Mouse (Mus musculus): Measurements from ENCODE around the gene Gm42674. TPM values are rescaled to one million over a fixed set of nuclear protein-coding genes. Genes with fewer than 3 reads are reported as not detected.

The Gm42674 gene
- polyA plus RNA-seq (2016; fragmentation: Nextera tagmentation; extraction: Ambion mirVana), result not detected in 2 replicates

DNA sequence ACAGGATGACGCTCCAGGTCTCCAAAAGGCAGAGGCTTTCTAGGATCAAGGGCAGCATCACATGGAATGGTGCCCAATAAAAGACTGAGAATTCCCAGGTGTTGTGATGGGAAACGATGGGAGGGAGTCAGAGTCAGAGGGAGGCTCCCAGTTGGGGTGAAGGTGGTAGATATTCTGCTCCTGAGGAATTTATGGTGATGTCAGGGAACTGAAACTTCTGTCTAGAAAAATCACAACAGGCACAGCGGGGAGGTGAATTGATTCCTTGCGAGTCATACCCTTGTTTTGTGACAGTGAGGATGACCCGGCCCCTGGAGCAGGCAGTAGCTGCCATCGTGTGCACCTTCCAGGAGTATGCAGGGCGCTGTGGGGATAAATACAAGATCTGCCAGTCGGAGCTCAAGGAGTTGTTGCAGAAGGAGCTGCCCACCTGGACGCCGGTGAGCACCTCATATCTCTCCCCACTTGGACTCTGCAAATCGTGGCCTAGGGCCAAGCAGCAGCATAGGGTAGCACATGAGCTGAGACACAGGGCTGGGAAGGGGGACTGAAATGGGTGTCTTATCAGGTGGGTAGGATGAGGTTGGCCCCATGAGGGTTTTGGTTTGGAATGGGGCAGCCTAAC is at the start of gene Gm42674:
TSS of gene Gm42674 (plus strand) at position 419 of the 625 bp plus-strand sequence.
- Histone ChIP-seq H3K36me3 (no peaks in the 10 kb centered on the region), H3K27ac (no peak within 1 kb of the TSS; the same call in 1 of the 2 replicates), H3K27me3 (ENCODE audit: low read depth, poor library complexity, severe bottlenecking) (no peaks in the 10 kb centered on the region), H3K4me3 (no peak within 1 kb of the TSS), H3K4me1 (peaks cover 39% of the 10 kb centered on the region), H3K9me3 (replicated peaks) (no peaks in the 10 kb centered on the region)
- 89% methylated on average over 11 of the region's 11 CpGs for WGBS
- no peak for DNase-seq (ENCODE audit: low spot score)

DNA sequence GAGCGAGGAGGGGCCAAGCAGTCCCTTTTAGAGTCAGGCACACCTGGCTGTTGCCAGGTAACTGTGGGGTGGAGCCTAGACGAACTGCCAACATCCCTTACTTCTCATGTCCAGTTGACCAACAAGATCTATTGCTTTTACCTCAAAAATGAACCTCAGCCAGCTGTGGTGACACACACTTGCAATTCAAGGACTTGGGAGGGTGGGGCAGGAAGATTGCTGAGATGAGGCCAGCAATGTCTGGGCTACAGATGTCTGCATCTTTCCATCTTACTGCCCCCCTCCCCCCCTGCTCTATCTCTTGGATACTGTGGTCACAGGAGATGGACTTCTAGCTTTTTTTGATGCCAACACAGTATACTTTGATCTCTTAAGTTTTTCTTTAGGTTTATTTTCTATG is 49.5 kb upstream of the Gm42674 start:
- WGBS, result 89% methylated on average over 2 of the region's 2 CpGs
- DNase-seq (ENCODE audit: low spot score), result no peak
- Histone ChIP-seq H3K9me3 (replicated peaks) (no peaks in the 10 kb centered on the region), H3K27me3 (ENCODE audit: low read depth, poor library complexity, severe bottlenecking) (no peaks in the 10 kb centered on the region), H3K36me3 (no peaks in the 10 kb centered on the region), H3K4me3 (no peak overlapping the region), H3K27ac (no peak overlapping the region), H3K4me1 (peaks cover 18% of the 10 kb centered on the region)

GRCm38 (mm10) chr3:90555954-90556353 is 45.8 kb upstream of the Gm42674 start:
- Histone ChIP-seq H3K27ac (no peak overlapping the region), H3K4me1 (no peaks in the 10 kb centered on the region), H3K9me3 (replicated peaks) (no peaks in the 10 kb centered on the region), H3K27me3 (ENCODE audit: low read depth, poor library complexity, severe bottlenecking) (no peaks in the 10 kb centered on the region), H3K36me3 (no peaks in the 10 kb centered on the region), H3K4me3 (no peak overlapping the region)
- 79% methylated on average over 5 of the region's 5 CpGs for WGBS
- DNase-seq (ENCODE audit: low spot score), result no peak

GRCm38 (mm10) chr3:90560008-90560628 is 41.6 kb upstream of the Gm42674 start, which contains the start of gene S100a3:
S100a3 (plus strand) TSS chr3:90560578.
- WGBS, result 82% methylated on average over 6 of the region's 6 CpGs
- H3K9me3 ChIP-seq (replicated peaks), result no peaks in the 10 kb centered on the region
- DNase-seq (ENCODE audit: low spot score), result peak; percentile 18

DNA sequence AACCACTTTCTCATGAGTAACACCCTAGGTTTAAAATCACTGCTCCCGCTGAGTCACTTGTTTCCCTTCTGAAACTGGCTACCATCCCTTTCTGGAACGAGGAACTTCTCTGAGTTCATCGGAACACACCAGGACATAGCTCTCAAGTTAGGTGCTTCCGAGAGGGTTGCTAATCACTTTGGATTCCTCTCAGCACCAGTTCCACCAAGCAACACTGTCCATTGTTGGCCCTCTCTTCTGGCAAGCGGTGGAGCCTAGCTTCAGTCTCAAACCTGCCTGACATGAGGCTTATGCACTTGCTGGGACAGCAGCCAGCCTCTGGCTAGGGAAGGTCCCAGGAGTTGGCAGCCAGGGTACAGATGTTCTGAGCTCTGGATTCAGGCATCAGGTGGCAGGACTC is 27.0 kb upstream of the Gm42674 start:
- H3K4me1 ChIP-seq, result no peaks in the 10 kb centered on the region
- no peaks in the 10 kb centered on the region for H3K36me3 ChIP-seq
- 86% methylated on average over 5 of the region's 5 CpGs for WGBS
- H3K9me3 ChIP-seq (replicated peaks), result no peaks in the 10 kb centered on the region
- no peak overlapping the region for H3K27ac ChIP-seq
- H3K27me3 ChIP-seq (ENCODE audit: low read depth, poor library complexity, severe bottlenecking), result no peaks in the 10 kb centered on the region
- DNase-seq (ENCODE audit: low spot score), result no peak
- no peak overlapping the region for H3K4me3 ChIP-seq

More at GRCm38 (mm10) chr3:90560008-90560628, 41.6 kb upstream of the Gm42674 start, which contains the start of gene S100a3:
- Histone ChIP-seq H3K4me1 (no peaks in the 10 kb centered on the region), H3K27me3 (ENCODE audit: low read depth, poor library complexity, severe bottlenecking) (no peaks in the 10 kb centered on the region), H3K36me3 (no peaks in the 10 kb centered on the region), H3K4me3 (no peak within 1 kb of the TSS), H3K27ac (no peak within 1 kb of the TSS)

DNA sequence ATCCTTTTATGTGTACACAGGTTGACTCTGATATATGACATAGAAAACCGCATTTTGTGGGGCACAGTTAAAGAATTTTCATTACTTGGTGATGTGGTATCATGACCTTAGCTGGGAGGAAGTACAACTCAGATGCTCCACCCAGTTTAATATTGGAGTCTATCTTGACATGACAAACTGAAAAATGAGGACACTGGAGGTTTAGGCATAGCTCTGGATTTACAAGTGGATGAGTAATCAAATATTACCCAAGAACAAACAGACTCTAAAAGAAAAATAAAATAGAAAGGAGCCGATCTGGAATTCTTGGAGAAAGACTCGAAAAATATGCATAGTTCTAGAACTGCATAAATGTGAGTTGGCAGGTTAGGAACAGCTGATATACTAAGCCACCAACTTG is 26.4 kb upstream of the Gm42674 start:
- Histone ChIP-seq H3K27ac (no peak overlapping the region), H3K36me3 (no peaks in the 10 kb centered on the region), H3K4me3 (no peak overlapping the region), H3K4me1 (no peaks in the 10 kb centered on the region), H3K9me3 (replicated peaks) (no peaks in the 10 kb centered on the region), H3K27me3 (ENCODE audit: low read depth, poor library complexity, severe bottlenecking) (no peaks in the 10 kb centered on the region)
- DNase-seq (ENCODE audit: low spot score), result no peak
- 89% methylated on average over 3 of the region's 3 CpGs for WGBS

DNA sequence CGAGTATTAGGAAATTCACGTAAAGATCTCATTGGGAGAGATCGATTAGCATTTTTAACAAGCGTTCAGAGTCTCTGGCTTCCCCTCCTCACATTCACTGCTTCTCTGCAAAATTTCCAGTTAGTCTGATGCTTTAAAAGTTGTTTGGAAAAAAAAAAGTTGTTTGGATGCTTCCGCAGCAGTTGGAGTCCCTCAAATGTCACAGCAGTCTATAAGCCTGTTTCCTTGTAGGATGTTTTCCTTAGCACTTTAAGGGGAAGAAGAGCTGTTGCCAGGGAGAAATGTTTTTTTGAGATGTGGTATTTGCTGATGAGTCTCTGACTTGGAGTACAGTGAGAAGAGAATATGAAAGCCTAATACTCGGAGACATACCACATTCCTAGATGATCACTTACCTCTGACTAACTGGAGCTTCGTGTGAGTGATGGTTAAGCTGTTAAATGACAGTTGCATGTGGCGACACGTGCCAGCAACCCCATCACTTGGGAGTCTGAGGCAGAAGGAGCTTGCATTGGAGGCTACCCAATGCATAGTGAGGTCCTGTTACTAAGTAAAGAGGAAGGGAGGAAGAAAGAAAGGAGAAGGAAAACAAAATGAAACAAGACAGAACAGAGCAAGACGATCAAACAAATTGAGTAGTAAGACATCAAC is 25.2 kb upstream of the Gm42674 start:
- Histone ChIP-seq H3K36me3 (no peaks in the 10 kb centered on the region), H3K9me3 (replicated peaks) (no peaks in the 10 kb centered on the region), H3K4me3 (no peak overlapping the region), H3K27me3 (ENCODE audit: low read depth, poor library complexity, severe bottlenecking) (no peaks in the 10 kb centered on the region), H3K4me1 (no peaks in the 10 kb centered on the region), H3K27ac (no peak overlapping the region)
- 74% methylated on average over 10 of the region's 10 CpGs for WGBS
- DNase-seq (ENCODE audit: low spot score), result no peak

GRCm38 (mm10) chr3:90579433-90579832 is 22.3 kb upstream of the Gm42674 start:
- no peaks in the 10 kb centered on the region for H3K9me3 ChIP-seq (replicated peaks)
- H3K4me1 ChIP-seq, result no peaks in the 10 kb centered on the region
- WGBS, result 80% methylated on average over 7 of the region's 7 CpGs
- no peak overlapping the region for H3K4me3 ChIP-seq
- no peaks in the 10 kb centered on the region for H3K36me3 ChIP-seq
- DNase-seq (ENCODE audit: low spot score), result no peak
- no peaks in the 10 kb centered on the region for H3K27me3 ChIP-seq (ENCODE audit: low read depth, poor library complexity, severe bottlenecking)
- no peak overlapping the region for H3K27ac ChIP-seq

GRCm38 (mm10) chr3:90581141-90581540 is 20.6 kb upstream of the Gm42674 start:
- H3K36me3 ChIP-seq, result no peaks in the 10 kb centered on the region
- no peaks in the 10 kb centered on the region for H3K4me1 ChIP-seq
- no peak for DNase-seq (ENCODE audit: low spot score)
- no peak overlapping the region for H3K4me3 ChIP-seq
- H3K9me3 ChIP-seq (replicated peaks), result no peaks in the 10 kb centered on the region
- H3K27me3 ChIP-seq (ENCODE audit: low read depth, poor library complexity, severe bottlenecking), result no peaks in the 10 kb centered on the region
- 88% methylated on average over 5 of the region's 5 CpGs for WGBS
- no peak overlapping the region for H3K27ac ChIP-seq

DNA sequence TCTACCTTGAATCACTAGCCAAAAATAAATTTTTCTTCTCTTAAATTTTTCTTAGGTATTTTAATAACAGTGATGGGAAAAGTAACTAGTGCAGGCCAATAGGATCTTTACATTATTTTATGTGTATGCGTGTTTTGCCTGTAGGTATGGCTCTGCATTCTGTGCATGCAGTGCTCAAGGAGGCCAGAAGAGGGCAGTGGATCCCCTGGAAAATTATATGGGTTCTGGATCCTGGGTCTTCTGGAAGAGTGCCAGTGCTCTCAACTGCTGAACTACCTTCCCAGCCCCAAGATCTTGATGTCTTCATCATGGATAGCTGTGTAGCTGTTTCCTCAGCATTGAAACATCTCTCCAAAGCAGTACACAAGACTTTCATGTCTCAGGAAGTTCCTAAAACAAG is 19.5 kb upstream of the Gm42674 start:
- Histone ChIP-seq H3K4me1 (no peaks in the 10 kb centered on the region), H3K4me3 (no peak overlapping the region), H3K9me3 (replicated peaks) (no peaks in the 10 kb centered on the region), H3K27me3 (ENCODE audit: low read depth, poor library complexity, severe bottlenecking) (no peaks in the 10 kb centered on the region), H3K36me3 (no peaks in the 10 kb centered on the region), H3K27ac (no peak overlapping the region)
- DNase-seq (ENCODE audit: low spot score), result no peak
- 98% methylated on average over 1 of the region's 1 CpGs for WGBS

GRCm38 (mm10) chr3:90582556-90582955 is 19.1 kb upstream of the Gm42674 start:
- Histone ChIP-seq H3K4me1 (no peaks in the 10 kb centered on the region), H3K27me3 (ENCODE audit: low read depth, poor library complexity, severe bottlenecking) (no peaks in the 10 kb centered on the region), H3K36me3 (no peaks in the 10 kb centered on the region), H3K9me3 (replicated peaks) (no peaks in the 10 kb centered on the region), H3K27ac (no peak overlapping the region), H3K4me3 (no peak overlapping the region)
- DNase-seq (ENCODE audit: low spot score), result no peak
- 75% methylated on average over 4 of the region's 4 CpGs for WGBS

DNA sequence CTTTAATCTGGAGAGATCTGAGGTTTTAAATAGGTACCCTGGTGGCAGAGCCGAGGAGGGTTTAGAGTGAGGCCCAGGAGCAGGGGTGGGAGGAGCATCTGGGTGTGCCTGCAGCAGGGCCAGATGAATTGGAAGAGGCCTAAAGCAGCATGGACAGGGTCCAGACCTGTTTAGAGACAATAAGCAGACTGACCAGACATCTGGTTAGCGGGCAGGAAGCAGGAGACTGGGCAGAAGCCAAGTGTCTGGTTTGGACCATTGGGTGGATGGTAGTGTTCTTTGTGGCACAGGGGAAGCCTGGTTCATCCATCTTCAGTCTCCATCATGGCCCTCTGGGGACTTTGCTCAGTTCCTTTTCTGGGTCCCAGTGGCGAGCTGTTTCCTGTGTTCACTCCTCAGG is 17.8 kb upstream of the Gm42674 start:
- Histone ChIP-seq H3K27ac (no peak overlapping the region; the same call in 1 of the 2 replicates), H3K4me3 (no peak overlapping the region), H3K4me1 (no peaks in the 10 kb centered on the region), H3K36me3 (no peaks in the 10 kb centered on the region), H3K27me3 (ENCODE audit: low read depth, poor library complexity, severe bottlenecking) (no peaks in the 10 kb centered on the region), H3K9me3 (replicated peaks) (no peaks in the 10 kb centered on the region)
- DNase-seq (ENCODE audit: low spot score), result no peak
- 52% methylated on average over 3 of the region's 3 CpGs for WGBS

GRCm38 (mm10) chr3:90585595-90585994 is 16.1 kb upstream of the Gm42674 start:
- no peaks in the 10 kb centered on the region for H3K27me3 ChIP-seq (ENCODE audit: low read depth, poor library complexity, severe bottlenecking)
- H3K36me3 ChIP-seq, result no peaks in the 10 kb centered on the region
- H3K4me3 ChIP-seq, result no peak overlapping the region
- H3K9me3 ChIP-seq (replicated peaks), result no peaks in the 10 kb centered on the region
- DNase-seq (ENCODE audit: low spot score), result peak; percentile 76
- H3K27ac ChIP-seq, result no peak overlapping the region
- no peaks in the 10 kb centered on the region for H3K4me1 ChIP-seq
- 30% methylated on average over 5 of the region's 5 CpGs for WGBS
